Mouse (Mus musculus): ENCODE measurements around the gene Qrsl1. TPM values are rescaled to one million over a fixed set of nuclear protein-coding genes. Genes with fewer than 3 reads are reported as not detected.
A peak's percentile ranks its signal among the peaks of the same experiment; 100 is the strongest.
"Not testable (repeated sequence)": the region's sequence is repeated elsewhere in the genome, so short reads cannot be mapped to it uniquely, and the experiment has no call there.

Qrsl1 gene
- total RNA-seq (2015) (23.6 and 27.2 TPM in 2 replicates), total RNA-seq (2017) (13.9 and 18.2 TPM in 2 replicates)

- ATAC-seq (replicated peaks; ENCODE audit: poor library complexity) = peak; percentile 99
These were observed at the start of gene Qrsl1, which contains the start of gene Rtn4ip1 for GRCm38 (mm10) chr10:43901578-43902194. Gene Qrsl1, minus strand, starts transcription at chr10:43901745. Gene Rtn4ip1, plus strand, starts transcription at chr10:43901807.

GRCm38 (mm10) chr10:43945435-43945834 is 43.9 kb upstream of the Qrsl1 start:
- no peak for ATAC-seq (replicated peaks; ENCODE audit: poor library complexity)

- ATAC-seq (replicated peaks; ENCODE audit: poor library complexity) = no peak
These were observed 42.2 kb upstream of the Qrsl1 start for GRCm38 (mm10) chr10:43943736-43944135.

GRCm38 (mm10) chr10:43939136-43939662 is 37.7 kb upstream of the Qrsl1 start:
- no peak for ATAC-seq (replicated peaks; ENCODE audit: poor library complexity)

DNA sequence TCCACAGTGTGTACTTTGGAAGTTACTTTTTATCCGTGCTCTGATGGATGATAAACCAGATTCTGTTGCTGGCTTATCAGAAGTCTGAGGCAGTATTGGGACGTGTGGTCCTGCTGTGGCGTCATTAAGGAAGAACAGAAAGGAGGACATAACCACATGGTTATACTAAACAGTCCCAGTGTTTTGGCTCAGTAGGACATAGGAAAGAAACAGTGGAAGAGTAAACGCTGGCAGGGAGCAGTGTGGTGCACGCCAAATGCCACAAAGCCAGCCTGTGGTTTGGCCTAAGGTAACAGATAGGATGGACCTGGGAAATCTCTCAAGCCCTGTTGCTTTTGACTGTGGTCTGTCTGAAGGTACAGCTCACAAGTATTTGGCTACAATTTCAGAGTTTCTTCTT is 27.1 kb upstream of the Qrsl1 start:
- ATAC-seq (replicated peaks; ENCODE audit: poor library complexity) = no peak

DNA sequence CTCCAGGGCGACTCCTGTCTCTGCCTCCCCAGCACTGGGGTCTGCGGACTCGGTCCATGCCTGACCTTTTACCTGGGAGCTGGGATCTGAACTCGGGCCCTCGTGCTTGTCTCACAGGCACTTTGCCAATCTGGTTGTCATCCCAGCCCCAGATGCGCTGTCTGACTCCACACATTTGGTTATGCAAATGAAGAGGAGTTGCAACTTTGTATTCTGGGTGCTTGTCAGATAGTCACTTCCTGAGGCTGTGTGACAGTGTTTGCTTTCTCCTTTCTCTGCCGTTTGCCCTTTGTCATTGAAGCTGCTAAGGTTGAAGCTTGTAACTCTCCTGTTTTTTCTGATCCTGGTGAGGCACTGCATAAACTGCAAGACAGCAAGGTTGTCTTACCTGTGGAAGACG is 26.2 kb upstream of the Qrsl1 start:
- no peak for ATAC-seq (replicated peaks; ENCODE audit: poor library complexity)

DNA sequence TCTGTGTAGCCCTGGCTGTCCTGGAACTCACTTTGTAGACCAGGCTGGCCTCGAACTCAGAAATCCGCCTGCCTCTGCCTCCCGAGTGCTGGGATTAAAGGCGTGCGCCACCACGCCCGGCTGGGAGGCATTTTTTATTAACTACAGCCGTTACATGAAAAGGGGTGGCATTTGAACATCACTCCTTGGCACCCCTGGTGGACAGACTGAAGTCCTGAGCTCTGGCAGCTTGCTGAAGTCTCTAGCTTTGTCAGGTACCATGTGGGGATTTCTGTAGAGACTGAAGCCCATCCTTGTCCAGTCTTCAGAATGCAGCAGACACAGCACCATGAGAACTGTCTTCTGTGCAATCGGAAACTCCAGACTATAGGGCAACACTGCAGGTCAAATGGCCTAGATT is 24.2 kb upstream of the Qrsl1 start:
- not testable (repeated sequence) for ATAC-seq (replicated peaks; ENCODE audit: poor library complexity)

DNA sequence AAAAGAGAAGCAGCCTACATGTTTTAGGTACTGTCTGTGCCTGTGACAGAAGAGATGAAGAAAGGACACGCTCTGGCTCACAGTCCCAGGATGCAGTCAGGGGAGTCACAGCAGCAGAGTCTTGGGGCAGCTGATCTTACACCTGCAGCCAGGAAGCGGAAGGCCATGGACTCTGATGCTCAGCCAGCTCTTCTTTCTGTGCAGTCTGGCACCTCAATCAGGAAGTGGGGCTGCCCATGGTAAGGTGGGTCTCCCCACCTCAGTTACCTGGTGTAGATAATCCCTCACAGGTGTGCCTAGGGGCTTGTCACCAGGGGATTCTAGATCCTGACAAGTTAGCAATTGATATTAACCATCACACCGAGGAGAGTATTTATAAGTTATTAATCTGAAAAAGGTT is 21.6 kb upstream of the Qrsl1 start:
- no peak for ATAC-seq (replicated peaks; ENCODE audit: poor library complexity)

DNA sequence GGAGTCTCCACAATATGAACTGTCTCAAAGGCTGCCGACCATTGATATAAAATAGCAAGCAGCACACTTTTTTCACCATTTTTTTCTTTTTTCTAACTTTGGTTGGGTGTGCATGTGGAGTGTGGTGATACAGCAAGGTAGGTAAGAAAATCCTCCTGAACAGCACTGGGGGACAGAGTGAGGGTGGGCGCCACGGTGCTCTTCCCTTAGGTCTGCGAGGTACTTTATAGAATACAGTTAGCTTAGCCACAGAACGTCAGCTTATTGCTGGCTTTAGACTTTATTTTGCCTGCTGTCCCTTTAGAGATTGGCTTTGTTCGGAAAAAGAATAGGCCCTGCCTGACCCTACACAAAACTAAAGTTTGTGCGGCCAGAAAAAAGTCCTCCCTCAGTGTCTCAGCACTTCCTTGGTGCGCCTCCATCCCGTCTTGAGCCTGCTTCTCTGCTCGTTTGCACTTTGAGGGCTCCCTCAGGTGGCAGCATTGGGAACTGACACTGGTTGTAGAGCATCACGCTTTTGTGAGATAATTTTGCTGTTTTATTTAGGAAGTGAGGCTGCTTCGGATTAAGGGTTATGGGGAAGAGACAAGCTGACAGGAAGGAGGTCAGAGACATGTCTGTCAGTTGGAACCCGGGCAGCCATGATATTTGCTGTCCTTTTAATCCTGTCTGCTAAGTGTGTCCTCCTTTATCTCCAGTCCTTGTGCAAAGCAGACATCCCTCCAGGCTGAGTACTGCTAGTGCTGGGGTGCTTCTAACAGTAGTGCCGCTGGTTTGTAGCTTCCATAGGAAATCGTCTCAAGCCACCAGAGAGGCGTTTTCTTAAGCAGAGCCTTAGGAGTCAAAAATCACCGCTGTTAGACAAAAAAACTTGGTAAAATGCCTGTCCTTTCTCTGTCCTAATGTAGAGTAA is 17.4 kb upstream of the Qrsl1 start:
- peak; percentile 97 for ATAC-seq (replicated peaks; ENCODE audit: poor library complexity)

DNA sequence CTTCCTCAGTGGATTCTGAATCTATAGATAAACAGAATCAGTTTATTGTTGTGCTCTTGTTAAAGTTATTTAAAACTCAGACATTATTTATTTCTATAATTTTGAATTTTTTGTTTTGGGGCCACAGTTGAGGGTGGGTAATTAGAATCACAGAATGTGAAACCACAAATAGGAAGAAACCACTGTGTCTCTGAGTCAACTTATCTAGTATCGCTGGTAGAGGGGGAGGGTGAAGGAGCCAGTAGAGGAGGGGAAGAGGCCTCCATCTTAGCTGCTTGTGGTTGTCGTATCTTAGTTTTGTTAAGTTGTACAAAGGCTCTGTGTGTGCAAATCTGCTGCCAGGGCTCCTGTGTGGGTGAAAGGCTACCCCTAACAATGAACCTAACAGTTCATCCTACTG is 15.2 kb upstream of the Qrsl1 start:
- peak; percentile 45 for ATAC-seq (replicated peaks; ENCODE audit: poor library complexity)

GRCm38 (mm10) chr10:43916181-43916580 is 14.6 kb upstream of the Qrsl1 start:
- no peak for ATAC-seq (replicated peaks; ENCODE audit: poor library complexity)

GRCm38 (mm10) chr10:43912236-43912635 is 10.7 kb upstream of the Qrsl1 start:
- no peak for ATAC-seq (replicated peaks; ENCODE audit: poor library complexity)

DNA sequence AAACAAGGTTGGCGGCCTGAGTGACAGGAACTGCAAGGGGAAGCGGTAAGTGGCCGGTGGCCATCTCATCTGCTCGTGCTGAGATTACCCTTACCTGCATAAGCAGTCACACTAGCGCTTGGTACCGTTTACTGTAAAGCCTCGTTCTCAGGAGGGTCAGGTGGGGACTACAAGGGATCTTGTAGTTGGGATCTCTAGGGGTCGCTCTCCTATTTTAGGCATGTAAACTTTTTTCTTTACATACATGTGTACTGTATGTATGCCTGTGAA is 9.3 kb upstream of the Qrsl1 start:
- no peak for ATAC-seq (replicated peaks; ENCODE audit: poor library complexity)

GRCm38 (mm10) chr10:43910032-43910872 is 8.7 kb upstream of the Qrsl1 start:
- peak; percentile 76 for ATAC-seq (replicated peaks; ENCODE audit: poor library complexity)

GRCm38 (mm10) chr10:43904569-43904968 is 3.0 kb upstream of the Qrsl1 start:
- ATAC-seq (replicated peaks; ENCODE audit: poor library complexity) = no peak

- ATAC-seq (replicated peaks; ENCODE audit: poor library complexity) = peak; percentile 63
These were observed 518 bp downstream of the Qrsl1 start for GRCm38 (mm10) chr10:43900883-43901570.

DNA sequence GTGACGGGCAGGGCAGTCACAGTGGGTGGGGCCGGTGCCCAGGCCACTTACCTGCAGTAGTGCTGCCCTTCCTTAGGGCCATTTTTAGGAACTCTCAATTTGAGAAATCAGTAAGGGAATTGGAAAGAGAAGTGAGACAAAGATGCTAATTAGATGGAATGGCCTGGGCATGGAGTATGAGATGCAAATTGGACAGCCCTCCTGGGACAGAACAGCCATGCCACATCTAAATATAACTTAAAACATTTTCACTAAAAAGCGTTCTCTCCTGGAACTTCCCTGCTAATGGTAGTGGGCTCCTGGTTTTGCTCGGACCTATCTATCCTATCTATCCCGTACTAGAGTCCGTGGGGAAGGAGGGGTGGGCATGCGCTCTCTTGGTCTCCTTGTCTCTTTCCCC is 3.3 kb downstream of the Qrsl1 start:
- no peak for ATAC-seq (replicated peaks; ENCODE audit: poor library complexity)

GRCm38 (mm10) chr10:43896065-43896464 is 5.5 kb downstream of the Qrsl1 start:
- no peak for ATAC-seq (replicated peaks; ENCODE audit: poor library complexity)

DNA sequence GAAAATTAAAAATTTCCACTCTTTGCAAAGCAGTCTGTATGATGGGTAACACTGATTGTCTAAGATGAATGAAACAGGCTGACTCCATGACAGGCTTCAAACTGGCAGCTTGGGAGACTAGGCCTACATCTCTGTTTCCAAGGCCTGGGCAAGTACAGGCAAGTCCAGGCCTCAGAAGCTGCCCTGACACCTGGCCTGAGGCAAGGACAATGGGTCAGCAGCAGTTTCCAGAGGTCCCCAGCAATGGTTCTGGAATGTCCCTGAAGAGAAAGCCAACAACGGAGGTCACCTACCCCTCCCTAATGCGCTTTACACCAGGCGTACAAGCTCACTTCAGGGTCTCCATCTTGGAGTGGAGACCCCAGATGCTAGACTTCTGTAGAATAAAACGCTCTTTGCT is 8.6 kb downstream of the Qrsl1 start:
- no peak for ATAC-seq (replicated peaks; ENCODE audit: poor library complexity)

DNA sequence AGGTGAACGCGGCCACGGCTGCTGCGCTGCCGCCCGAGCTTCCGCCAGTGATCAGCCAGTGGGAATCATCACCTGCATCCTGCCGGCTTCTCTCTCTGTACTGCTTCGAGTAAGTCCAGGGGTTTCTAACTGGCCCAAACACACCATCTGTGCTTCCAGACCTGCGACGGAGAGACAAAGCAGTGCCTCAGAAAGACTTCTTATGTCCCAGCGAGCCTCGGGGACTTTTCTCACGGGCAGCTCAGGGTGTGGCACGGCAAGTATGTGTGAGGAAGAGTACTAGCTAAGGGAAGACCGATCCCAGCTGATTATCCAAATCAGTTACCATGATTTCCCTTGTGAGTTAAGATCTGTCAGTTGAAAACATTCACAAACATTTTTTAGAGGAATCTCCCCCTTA is 12.6 kb downstream of the Qrsl1 start:
- no peak for ATAC-seq (replicated peaks; ENCODE audit: poor library complexity)

GRCm38 (mm10) chr10:43887676-43888075 is 13.9 kb downstream of the Qrsl1 start:
- ATAC-seq (replicated peaks; ENCODE audit: poor library complexity) = no peak

All from megakaryocyte progenitor cell, adult 5-6 weeks (primary cell).